Mouse (Mus musculus) adrenal gland (tissue): ENCODE data around the gene Stk25.
"Not testable (repeated sequence)": the region's sequence is repeated elsewhere in the genome, so short reads cannot be mapped to it uniquely, and the experiment has no call there.

Source experiments
- intact Hi-C: fragments of 180-260 bp; cut with DNase I; formaldehyde crosslinking; loops from one replicate; pipeline ENCODE4 v1.15.1; 2025
- long read RNA-seq, 2 experiments: library from polyadenylated mRNA; unstranded; transcript quantifications; one replicate each; pipeline ENCODE4 v2.0.0; 2020; ENCODE audit warnings: borderline replicate concordance in 1 of 2; ENCODE audit not compliant: insufficient replicate concordance in 1 of 2

The Stk25 gene
- long read RNA-seq, experiment 1, full-length matches to known transcripts, result 85 of 105 reads
- long read RNA-seq, experiment 1, partial matches to known transcripts, result 12 of 105 reads
- long read RNA-seq, experiment 1, other reads (novel, unspliced or antisense), result 8 of 105 reads
- long read RNA-seq, experiment 2, full-length matches to known transcripts, result 64 of 84 reads
- long read RNA-seq, experiment 2, partial matches to known transcripts, result 12 of 84 reads
- long read RNA-seq, experiment 2, other reads (novel, unspliced or antisense), result 8 of 84 reads

GRCm38 (mm10) chr1:93658559-93658958, at the start of gene Stk25:
Stk25 (minus strand) TSS chr1:93658659.
- intact Hi-C loops, result not testable (repeated sequence)

GRCm38 (mm10) chr1:93705389-93705788, 46.9 kb upstream of the Stk25 start:
- intact Hi-C loops, result no loop called here

GRCm38 (mm10) chr1:93704341-93704740, 45.9 kb upstream of the Stk25 start:
- intact Hi-C loops, result no loop called here

GRCm38 (mm10) chr1:93703472-93704048, 45.1 kb upstream of the Stk25 start:
- intact Hi-C loops, result no loop called here

- intact Hi-C loops, result no loop called here
Measured at GRCm38 (mm10) chr1:93702106-93702505, 43.6 kb upstream of the Stk25 start.

GRCm38 (mm10) chr1:93699159-93699558, 40.7 kb upstream of the Stk25 start:
- intact Hi-C loops, result no loop called here

GRCm38 (mm10) chr1:93697317-93697716, 38.9 kb upstream of the Stk25 start:
- intact Hi-C loops, result no loop called here

- intact Hi-C loops, result no loop called here
Measured at GRCm38 (mm10) chr1:93694966-93695365, 36.5 kb upstream of the Stk25 start.

- intact Hi-C loops, result no loop called here
Measured at GRCm38 (mm10) chr1:93693943-93694342, 35.5 kb upstream of the Stk25 start.

GRCm38 (mm10) chr1:93693502-93693901, 35.0 kb upstream of the Stk25 start:
- intact Hi-C loops, result no loop called here

- intact Hi-C loops, result no loop called here
Measured at GRCm38 (mm10) chr1:93692773-93693172, 34.3 kb upstream of the Stk25 start.

GRCm38 (mm10) chr1:93691786-93692357, 33.4 kb upstream of the Stk25 start:
- intact Hi-C loops, result no loop called here

GRCm38 (mm10) chr1:93691106-93691505, 32.6 kb upstream of the Stk25 start:
- intact Hi-C loops, result no loop called here

- intact Hi-C loops, result no loop called here
Measured at GRCm38 (mm10) chr1:93689901-93690496, 31.5 kb upstream of the Stk25 start.

- intact Hi-C loops, result no loop called here
Measured at GRCm38 (mm10) chr1:93688154-93688553, 29.7 kb upstream of the Stk25 start.

- intact Hi-C loops, result no loop called here
Measured at GRCm38 (mm10) chr1:93686961-93687320, 28.5 kb upstream of the Stk25 start.

- intact Hi-C loops, result no loop called here
Measured at GRCm38 (mm10) chr1:93686245-93686960, 27.9 kb upstream of the Stk25 start.

GRCm38 (mm10) chr1:93685401-93686244, 27.2 kb upstream of the Stk25 start, which contains the start of gene Bok:
Bok (plus strand) TSS chr1:93685660.
- intact Hi-C loops, result no loop called here

GRCm38 (mm10) chr1:93679889-93680568, 21.6 kb upstream of the Stk25 start:
- intact Hi-C loops, result no loop called here

- intact Hi-C loops, result no loop called here
Measured at GRCm38 (mm10) chr1:93678386-93678785, 19.9 kb upstream of the Stk25 start.
